Mouse (Mus musculus): ENCODE measurements around the gene Prpf31.

DNA sequence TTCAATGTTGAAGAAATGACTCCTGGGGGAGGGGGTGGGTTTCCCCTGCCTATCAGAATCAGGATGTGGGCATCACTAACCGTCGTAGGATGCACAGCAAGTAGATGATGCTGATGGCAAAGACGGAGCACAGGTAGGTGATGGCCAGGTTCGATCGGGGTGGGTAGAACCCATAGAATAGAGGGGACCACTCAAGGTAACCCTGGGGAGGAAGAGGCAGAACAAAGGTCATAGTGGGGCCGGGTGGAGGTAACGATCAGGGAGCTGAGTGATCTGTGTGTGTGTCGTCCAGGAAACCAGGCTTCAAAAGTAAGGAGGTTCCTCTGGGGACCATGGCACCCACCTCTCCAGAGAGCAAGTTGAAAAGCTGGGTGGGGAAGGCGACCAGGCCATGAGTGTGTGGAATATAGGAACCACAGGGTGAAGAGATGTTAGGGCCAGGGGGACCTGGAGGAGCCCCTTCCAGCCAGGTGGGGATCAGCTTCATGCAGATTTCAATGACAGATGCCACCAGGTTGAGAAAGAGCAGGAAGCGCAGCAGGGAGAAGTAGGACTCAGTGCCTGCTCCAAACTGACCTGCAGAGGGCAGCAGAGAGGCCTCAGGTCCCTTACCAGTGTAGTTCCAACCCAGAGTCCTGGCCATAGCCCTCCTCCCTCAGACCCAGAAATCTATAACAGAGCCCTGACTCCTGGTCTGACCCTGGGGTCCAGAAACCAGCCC lies 44.9 kb downstream of the Prpf31 start:
- TF ChIP-seq POLR2A (IDR thresholded peaks at IDR 0.05; ENCODE audit: control insufficient read depth, extremely low read depth, insufficient read depth, low read length, poor library complexity) (no peak), CTCF (IDR thresholded peaks at IDR 0.05; ENCODE audit: borderline replicate concordance, control insufficient read depth, extremely low read depth, insufficient read depth, low read length, poor library complexity) (peak; percentile 71; the same call in 1 of the 2 replicates)
